Mouse (Mus musculus) adrenal gland, postnatal 25 days (tissue): ENCODE measurements at regions not wholly inside any gene's neighbourhood (a gene's known extent, or its start where the extent isn't known, plus 50 kb on each side); places are given as distances from the start of the nearest gene placed in this dataset.

Experiments used
- DNase-seq: peaks from one replicate; pipeline ENCODE4 v3.0.0; 2021; ENCODE audit warnings: mixed read lengths

DNA sequence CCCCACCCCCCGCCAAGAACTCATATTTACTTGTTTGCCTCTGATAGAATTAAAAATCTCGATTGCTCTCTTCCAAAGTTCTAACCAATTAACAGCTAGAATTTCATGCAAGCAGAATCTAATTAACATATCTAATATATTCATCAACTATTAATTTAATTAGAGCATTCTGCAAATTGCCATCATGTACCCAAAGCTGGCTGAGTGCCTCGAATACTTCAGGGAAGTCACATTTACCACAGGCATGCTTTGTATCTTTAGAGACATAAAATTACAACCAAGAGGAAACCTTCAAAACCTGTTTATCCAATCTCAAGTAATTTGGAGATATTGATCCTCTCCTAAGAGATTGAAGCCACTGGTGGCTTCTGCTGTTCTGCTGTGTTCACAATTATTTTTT, 401.6 kb upstream of the Nmur2 start:
- no peak for DNase-seq

DNA sequence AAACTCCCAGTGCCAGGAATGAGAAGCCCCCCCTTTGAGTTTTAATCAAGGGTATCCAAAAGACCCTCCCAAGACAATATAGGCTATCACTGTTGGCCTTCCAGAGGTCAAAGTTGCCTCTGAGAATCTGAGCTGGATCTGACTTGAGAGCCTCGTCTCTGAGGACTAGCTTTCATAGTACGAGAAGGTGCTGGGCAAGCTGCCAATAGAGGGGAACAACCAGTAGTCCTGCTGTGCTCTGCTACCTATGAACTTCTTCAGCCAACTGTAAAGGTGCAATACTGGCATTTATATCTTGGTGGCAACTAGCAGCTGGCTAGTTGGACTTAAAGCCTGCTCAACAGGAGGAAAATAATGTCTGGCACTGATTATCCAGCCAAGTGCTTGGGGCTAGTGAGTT, 400.3 kb upstream of the Nmur2 start:
- DNase-seq, result peak; percentile 3

DNA sequence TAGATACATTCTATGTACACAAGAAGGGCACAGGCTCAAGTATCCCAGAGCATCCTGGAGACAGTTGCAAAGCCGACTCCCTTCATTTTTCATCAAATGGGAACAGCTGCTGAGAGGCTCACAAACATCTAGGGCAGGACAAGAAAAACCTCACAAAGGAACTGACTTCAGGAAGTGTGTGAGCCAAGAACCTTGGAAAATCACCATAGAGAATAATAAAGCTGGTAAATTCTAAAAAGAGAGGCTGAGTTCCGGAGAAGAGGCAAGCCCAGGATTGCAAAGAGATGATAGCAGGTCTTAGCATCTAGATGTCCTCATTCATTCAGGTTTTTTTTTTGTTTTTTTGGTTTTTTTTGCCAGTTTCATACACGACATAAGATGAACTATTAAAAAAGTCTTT, 390.3 kb upstream of the Nmur2 start:
- DNase-seq, result no peak

DNA sequence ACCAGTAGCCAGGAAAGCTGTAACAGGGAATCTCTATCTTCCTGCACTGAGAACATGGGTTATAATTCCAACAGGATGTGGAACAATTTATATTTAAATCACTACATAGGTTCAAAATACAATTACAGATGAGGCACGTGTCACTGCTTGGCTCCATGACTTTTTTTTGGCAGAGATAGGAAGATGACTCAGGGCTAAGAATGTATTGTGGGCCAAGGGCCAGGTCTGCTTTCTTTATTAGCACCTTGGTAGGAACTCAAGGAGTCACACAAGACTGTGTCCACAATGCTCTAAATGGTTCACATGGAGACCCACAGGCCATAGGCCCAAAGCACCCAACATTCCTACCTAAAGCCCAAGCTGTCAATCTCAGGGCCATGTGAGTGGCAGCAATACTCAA, 344.0 kb upstream of the Nmur2 start:
- DNase-seq, result peak; percentile 2

DNA sequence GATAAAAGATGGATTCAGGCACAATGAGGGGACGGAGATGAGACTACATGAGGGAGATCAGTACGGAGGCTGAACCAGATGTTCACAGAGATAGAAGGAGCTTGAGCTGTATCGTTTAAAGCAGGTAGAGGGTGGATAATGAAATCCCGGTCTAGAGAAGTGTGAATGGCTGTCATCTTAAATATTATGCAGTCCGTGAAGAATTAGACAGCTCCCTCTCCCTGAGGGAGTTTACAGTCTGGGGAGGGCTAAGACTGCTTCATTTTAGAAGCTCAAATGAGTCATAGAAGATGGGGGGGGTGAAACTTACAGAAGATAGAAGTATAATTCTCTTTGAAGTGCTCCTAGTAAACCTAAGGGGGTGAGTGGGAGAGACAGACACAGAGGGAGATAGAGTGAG, 336.7 kb upstream of the Nmur2 start:
- no peak for DNase-seq

DNA sequence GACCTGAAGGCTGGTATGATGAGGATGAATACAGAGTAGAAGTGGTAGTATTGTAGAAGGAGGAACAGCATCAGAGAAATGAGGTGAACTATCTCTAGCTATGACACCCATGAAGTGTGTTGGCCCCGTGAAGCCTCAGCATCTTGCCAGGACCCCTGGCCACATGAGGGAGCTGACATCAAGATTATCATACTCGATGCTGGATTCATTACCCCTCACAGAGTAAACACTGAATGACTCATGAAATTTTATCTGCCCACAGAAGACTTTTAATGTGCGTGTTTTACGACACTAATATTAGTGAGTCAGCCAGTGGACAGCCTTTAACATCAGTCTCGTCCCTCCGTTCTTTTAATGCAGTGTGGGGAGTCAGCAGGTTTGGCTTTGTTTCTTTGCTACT, 333.5 kb upstream of the Nmur2 start:
- peak; percentile 31 for DNase-seq

DNA sequence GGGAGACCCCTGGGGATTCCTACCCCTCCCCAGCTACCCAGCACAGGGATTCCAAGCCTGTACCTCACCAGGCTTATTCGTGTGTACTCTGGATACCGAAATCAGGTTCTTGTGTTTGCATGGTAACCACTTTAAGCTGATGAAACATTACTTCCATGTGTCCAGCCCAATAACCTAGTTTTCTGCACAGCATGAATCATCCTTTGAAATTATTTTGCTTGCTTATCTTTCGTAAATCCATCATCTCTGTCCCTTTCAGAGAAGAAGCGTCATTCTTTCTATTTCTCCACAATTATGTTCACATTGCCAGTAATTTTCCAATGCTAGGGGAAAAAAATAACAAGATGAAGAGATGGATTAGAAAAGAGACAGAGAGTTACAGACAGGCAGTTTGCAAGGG, 332.8 kb upstream of the Nmur2 start:
- DNase-seq, result no peak

DNA sequence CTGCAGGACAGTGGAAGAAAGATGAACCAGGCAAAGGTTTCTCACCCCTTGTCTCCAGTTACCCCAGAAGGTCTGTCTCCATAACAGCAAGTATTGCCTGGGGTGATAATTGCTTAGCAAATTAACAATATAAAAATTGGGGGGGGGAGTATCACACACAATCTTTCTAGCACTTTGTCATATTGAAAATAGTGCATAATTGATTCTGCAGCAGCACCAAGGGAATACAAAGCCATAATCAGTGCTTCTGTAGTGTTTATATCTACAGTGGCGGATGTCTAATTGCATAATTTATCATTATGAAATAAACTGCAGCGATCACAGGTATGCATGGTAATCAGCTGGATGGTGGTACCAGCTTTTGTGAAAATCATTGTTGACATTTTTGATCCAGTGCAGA, 316.9 kb upstream of the Nmur2 start:
- no peak for DNase-seq

DNA sequence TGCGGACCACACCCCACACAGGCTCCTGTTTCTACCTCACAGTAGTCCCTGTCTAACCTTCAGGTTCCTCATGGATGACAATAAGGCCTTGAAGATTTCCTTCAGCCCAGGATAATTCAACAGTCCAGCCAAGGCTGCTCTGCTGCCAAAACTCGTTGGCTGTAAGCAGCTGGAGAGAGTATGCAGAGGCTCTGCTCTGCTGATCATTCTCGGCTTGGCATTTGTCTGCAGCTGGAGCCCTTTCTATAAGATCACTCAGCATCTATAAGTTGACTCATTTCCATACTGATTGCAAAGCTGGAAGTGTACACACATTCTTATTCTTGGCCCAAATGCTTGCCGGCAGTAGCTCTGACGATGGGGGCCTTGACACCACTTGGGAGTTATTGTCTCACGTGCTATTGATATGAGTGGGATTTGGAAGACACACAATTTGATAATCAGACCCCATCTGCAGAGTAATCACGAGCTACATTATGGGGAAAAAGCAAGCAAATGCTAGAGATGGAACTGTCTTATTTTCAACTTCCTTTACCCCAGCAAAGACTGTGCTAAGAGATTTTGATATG, 311.1 kb upstream of the Nmur2 start:
- DNase-seq, result no peak

DNA sequence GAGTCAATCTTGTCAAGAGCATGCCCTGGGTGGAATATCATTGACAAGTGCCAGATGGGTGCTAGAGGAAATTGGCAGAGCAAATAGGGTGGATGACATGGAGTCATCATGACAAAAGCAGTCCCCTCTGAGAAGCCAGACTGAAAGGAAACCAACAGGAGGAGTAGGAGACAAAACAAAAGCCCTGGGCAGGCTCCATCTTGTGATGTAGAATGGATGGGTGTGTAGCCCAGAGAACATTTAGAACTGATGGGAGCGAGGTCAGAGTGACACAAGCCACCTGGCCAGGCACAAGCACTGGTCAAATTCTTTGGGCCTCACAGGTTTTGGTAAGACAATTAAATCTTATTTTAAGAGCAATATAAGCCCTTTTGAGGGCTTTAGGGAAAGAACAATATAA, 310.4 kb upstream of the Nmur2 start:
- no peak for DNase-seq

DNA sequence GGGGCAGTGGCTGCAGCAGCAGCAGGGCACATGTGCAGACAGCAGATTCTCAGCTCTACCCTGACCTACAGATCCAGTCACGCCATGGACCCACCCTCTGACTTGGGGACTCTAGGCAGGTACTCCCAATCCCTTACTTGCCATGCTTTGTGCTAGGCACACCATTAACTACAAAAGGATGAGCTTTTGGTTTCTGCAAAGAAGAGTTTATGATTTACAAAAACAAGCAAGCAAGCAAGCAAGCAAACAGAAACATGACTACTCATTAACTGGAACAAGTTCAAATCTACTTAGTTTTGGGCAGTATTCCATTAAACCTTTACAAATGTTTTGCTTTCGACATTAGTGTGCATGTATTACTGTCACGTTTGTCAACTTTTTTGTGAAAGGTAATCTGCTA, 309.0 kb upstream of the Nmur2 start:
- no peak for DNase-seq

DNA sequence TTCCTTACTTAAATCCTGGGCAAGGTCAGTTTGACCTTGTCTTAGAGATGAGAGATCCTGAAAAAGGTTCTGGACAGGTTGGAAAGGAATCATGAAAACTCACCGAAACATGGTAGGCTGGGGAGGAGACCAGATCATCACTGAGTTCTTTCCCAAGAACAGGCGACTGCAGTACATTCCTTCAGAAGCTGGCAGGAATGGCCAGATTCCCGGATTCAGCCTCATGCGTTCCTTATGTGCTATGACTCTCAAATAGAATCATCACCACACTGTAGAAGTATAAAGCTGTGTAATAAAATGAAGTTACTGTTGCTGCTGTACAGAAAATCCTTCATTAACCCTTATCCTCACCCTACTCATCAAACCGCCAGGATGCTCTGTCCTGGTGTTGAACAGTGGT, 307.6 kb upstream of the Nmur2 start:
- DNase-seq, result no peak

DNA sequence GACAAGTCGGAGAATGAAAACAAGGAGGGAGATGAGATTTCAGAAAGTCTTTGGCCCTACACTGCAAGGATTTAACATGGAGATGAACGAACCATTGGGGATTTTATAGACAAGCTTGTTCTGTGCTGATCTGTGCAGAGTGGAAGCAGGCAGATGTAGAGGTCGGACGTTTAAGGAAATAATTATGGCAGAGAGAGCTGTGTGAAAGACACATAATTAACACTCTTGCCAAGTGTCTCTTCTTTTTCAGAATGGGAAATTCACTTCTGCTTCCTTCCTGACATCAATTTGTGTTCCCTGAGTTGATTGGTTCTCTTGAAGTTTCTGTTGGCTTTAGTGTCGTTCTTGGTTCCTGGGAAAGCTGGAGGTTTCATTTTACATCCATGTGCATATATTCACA, 302.3 kb upstream of the Nmur2 start:
- DNase-seq, result no peak

DNA sequence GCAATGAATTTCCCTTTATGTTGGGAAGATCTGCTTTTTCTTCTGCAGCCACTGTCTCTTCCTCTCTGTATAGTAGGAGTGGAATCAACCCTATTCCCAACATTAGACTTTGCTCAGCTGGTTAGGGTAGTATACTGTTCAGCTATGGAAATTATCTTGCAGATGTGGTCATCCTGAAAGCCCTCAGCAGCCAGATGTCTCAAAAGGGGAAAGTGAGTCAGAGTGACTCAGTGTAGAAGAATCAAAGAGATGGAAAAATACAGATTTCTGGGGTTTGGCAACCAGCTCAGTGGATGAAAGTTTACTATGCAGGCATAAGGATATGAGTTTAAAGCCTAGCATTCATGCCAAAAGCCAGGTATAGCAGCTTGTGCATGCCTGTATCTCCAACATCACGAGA, 300.9 kb upstream of the Nmur2 start:
- no peak for DNase-seq

DNA sequence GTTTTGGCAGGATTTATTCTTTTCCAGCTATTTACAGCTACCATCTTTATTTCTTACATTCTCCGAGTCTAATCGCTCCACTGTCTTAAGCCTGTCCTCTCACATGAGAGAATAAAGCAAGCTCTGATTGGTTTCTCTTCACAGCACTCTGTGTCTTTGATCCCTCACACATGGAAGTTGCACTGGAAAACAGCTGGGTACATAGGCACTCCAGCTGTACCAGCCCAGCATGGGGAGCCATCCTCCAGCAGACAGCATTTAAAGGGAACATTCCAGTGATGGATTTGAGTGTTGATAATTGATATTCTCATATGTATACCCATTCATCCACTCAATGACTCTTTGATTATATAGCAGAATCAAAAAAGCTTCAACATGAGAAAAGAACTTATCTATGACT, 300.2 kb upstream of the Nmur2 start:
- DNase-seq, result no peak

DNA sequence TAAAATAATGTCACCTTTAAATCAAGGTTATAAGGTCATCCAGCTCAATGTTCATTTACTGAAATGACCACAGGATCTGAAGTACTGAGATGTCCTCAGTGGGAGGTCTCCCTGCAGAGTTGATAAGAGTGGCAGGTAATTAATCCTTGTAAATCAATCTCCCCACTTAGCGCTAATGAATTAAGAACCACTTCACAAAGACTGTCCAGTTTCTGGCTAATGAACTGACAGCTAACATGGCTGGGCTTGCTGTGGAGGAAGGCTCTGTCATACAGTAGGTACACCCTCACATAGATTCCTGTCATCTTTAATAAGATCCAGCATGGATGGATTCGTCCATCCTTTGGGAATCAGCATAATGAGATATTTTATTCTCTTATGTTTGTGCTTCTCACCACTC, 297.7 kb upstream of the Nmur2 start:
- DNase-seq, result no peak

DNA sequence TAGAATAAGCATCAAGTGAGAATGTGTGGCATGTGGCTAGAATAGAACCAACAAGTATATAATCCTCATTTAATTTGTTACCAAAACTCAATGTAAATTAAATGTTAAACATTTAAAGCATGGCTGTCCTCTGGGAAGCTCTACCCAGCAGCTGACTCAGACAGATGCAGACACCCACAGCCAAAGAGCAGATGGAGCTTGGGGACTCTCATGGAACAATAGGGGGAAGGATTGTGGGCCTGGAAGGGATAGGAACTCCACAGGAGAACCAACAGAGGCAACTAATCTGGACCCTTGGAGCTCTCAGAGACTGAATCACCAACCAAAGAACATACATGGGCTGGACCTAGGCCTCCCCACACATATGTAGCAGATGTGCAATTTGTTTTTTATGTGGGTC, 295.1 kb upstream of the Nmur2 start:
- no peak for DNase-seq

DNA sequence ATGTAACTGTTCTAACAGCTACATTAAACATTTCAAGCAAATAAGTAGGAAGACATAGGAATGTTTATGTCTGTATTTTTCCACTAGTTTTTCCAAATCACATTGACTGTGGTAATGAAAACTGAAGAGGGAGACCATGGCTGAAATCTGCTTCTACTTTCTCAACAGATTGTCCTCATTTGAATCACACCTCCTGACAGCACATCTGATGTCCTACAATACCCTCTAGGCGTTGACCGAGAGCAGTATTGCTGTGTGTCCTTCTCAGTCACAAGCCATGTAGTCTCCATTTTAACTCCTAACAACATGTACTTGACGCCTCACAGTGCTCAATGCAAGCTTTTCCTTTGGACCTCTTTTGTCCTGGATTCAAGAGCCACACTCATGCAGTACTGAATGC, 279.5 kb upstream of the Nmur2 start:
- DNase-seq, result no peak

DNA sequence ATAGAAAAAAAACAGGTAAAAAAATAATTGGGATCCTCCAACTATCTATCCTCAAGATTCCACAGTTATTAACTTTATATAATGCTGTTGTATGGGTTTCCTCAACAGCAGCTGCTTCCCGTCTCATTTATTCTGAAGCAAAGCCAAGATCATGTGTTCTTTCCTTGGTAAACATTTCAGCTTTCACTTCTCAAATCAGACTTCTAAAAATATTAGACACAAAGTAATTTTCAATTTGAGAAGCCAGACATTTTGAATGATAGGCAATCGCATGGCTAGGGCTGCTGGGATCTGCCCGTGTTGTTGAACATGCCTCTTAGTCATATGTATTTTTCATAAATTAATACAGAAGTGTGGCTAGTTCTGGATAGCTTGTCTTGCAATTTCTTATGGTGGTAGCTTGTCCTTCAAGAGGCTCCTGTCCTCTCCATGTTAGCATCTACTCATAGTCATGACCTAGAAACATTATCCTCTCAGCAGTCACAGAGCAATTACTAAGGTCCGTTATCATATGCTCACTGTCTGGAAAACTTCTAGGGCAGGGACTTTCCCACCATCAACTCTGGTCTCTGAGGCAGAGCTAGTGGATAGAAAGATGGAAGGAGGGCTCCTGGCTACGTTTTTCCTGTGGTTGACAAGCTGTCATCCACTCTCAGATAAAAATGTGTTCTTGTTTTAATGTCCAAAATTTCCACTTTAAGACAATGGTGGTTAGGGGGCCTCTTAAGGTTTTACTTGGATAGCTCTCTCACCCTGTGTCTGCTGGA, 274.6 kb upstream of the Nmur2 start:
- no peak for DNase-seq

DNA sequence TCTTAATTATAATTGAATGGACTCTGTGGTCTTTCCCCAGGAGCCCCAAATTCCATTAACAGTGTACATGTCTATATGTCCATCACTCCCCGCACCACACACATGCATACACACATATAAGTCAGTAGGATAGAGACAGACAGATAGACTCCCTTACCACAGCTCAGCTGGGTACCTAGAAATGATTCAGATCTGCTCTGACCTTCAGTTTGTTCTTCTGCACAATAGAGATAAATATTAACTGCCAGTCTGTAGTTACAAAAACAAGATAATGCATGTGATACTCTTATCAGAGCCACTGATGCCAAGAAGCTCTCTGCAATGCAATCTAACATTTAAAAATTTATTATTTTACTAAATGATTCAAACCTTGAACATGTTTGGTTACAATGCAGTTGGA, 268.7 kb upstream of the Nmur2 start:
- DNase-seq, result no peak

DNA sequence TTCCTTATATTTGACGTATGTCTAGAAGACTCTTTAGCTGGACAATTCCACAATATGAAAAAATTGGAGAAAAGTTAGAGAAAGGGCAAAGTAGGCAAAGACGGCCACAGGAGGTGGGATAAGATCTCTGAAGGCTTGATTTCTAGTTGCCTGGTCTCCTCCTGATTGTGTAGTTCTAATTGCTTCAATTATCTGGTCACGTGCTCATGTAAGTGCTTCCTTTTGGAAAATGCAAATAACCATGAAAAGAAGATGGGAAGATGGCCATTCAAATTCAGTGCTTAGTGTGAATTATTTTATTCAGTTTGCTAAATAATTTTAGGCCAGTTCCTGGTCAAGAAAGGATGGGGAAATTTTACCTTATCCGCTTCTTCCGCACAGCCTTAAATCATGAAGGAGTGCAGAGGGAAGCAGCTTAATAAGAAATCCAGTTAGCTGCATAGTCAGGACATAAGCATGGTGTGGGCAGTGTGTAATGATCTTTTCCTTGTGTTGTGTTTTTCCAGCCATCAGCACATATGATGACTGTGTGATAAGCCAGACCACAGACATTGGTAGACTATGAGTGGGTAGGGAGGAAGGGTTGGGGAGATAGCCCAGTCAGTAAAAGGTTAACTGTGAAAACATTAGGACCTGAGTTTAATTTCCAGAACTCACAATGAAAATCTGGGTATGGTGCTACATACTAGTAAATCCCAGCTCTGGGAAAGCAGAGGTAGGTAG, 267.7 kb upstream of the Nmur2 start:
- no peak for DNase-seq

DNA sequence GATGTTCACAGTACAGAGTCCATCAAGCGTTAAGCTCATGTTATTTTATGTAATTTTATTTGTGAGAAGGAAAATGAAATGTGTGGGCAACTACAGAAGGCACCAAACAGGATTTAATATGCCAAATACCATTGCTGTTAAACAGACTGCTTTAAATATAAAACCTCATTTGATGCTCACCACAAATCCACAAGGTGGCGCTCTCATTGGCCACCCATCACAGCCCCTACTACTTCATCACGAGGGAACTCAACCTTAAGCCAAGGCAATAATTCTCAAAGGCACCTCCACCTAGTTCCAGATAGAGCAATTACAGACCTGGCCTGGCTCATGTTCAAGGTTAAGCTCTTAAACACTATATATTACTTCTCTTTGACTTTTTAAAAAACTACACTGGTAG, 266.2 kb upstream of the Nmur2 start:
- DNase-seq, result no peak

DNA sequence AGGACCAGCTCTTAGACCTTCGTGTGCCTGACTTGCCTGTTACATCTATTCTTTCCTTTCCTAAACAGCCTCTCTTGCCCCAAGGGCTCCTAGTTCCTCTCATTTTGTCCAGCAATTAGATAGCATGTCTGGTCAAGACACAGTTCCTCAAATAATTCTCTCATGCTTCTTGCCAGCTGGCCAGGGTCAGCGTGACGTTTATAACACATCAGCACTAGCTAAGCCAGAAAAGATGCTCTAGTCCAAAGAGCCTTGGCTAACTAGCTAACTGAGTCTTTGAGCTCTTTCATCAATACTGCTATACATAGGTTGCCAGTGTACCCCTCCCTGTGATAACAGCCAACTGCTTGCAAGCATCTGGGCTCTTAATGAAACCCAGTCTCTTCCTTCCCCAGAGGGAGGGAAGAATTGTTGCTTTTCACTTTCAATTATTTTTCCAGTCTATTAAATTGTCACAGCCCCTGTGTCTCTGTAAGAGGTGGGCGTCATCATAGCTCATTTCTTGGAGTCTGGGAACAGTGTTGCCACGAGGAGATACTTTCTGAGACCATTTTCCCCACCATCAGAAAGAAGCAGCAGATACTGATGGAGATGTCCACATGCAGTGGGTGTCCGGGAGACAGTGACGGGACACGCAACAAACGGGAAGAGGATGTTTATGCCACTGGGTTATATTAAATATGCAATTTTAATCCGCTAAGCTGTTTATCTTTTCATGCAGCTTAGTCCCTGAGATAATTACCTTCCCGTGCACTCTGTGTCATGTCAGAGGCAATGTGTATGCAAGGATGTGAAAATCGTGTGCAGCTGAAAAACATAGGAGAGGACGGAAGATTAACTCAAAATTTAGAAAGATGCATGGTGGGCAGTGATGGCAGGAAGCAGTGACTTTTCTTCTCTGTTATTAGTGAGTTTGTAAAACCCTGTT, 250.1 kb upstream of the Nmur2 start:
- no peak for DNase-seq
